Mouse (Mus musculus) thymus, postnatal 4 days (tissue): ENCODE data around the gene Col5a3.
"Not testable (repeated sequence)": the region's sequence is repeated elsewhere in the genome, so short reads cannot be mapped to it uniquely, and the experiment has no call there.

Source experiments
- DNase-seq: peaks from one replicate; pipeline ENCODE4 v3.0.0; 2021

Gene Col5a3

DNA sequence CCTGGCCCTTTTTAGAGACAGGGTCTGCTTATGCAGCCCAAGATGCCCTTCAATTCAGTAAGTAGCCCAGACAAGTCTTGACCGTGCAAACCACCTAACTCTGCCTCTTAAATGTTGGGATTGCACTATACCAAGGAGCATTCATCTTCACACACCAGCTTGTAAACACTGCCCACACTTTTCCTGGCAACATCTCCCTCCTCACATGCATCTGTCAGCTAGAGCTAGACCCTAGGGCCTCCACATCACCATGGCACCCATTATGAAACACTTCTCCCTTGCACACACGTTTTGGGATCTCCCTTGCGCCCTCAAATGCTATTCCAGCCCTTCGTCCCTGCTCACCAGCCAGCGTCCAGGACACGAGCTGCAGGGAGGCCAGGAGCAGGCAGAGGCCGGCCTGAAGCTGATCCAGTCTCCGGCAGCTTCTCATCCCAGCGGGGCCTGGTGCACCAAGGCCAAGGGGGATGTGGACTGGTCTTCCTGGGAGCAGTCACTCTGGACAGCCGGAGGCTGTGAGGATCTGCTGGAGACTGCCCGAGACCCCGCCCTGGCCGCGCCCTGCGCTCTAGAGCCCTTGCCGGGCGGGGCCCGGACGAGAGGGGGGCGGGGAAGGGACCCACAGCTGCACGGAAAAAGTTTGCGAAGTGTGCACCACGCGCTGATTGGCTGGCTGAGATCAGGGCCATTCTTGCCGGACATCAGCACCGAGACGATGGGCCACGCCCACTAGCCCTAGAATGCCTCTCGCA lies at the start of gene Col5a3:
TSS of gene Col5a3 (minus strand) at position 547 of the 752 bp plus-strand sequence.
- no peak for DNase-seq

DNA sequence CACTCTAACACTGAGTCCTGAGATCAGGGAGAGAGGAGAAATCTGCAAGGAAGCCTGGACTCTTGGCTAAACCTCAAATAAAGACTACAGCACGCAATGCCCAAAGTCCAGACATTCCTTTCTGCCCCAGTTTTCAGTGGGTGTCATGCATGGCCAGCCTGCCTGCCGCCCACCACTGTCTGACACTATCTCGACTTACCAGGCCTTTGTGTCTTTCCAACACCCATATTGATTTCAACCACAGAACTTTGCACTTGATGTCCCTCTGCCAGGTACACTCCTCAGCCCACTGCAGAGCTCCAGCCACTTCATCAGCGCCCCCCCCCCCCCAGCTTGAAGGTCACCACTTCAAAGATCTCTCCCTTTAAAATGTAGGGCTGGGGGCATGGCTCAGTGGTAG lies 47.4 kb upstream of the Col5a3 start:
- no peak for DNase-seq

DNA sequence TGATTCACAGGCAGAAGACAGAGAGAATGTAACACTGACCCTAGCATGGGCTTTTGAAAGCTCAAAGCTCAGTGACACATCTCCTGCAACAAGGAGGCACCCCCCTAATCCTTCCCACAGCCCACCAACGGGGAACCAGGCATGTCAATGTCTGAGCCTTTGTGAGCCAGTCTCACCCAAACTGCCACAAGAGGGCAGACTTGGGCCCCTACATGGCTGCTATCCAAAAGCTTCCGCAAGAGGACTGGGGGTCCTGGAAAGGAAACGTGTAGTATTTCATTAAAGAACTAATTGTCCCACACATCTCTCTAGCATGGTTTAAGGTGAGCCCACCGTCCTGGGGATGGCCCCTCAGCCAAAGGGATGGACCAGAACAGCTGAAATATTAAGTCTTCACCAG lies 47.0 kb upstream of the Col5a3 start:
- DNase-seq: peak; percentile 73

DNA sequence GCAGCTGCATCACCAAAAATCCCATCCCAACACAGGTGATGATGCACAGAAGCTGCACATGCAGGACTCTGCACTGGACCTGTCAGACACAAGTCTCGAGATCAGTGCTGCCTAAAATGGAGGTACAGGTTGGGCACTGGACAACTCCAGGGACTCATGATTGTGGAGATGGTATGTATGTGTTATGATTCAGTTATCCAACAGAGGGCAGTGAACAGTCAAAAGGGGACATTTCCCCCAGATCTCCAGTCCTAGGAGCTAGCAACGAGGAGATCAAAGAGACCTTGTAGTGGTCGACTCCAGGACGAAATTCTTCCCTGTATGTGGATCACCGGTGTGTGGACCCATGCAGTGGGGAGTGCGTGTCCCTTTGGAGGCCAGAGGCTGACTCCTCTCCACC lies 45.1 kb upstream of the Col5a3 start:
- no peak for DNase-seq

DNA sequence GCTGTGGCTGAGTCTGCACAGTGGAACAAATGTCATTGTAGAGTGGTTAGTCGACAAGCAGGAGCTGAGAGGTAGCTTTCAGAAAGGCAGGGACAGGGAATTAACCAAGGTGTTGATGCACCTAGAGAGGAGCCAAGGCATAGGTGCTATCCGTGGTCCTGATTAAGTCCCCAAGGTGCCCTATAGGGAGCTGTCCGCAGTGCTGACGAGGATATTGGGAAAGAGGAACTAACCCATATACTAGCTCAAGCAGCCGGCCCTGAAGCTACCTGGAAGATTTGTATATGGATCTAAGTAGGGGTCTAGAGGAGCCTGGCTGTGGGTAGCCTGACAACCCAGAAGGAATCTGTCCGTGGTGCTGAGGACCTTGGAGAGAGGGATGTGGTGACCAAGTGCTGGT lies 42.3 kb upstream of the Col5a3 start:
- DNase-seq: peak; percentile 75

DNA sequence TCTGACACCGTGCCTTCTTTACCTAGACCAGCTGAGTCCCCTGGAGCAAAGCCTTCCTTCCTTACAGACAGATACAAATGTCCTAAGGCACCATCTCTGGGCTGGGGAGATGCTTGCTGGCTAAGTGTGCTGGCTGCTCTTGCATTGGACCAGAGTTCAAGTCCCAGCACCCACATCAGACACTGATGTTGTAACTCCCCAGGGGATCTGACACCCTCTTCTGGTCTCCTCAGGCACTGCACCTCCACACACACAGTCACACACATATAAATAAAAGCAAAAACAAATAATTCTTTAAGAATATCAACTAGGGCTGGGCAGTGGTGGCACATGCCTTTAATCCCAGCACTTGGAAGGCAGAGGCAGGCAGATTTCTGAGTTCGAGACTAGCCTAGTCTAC lies 35.3 kb upstream of the Col5a3 start:
- DNase-seq: no peak

DNA sequence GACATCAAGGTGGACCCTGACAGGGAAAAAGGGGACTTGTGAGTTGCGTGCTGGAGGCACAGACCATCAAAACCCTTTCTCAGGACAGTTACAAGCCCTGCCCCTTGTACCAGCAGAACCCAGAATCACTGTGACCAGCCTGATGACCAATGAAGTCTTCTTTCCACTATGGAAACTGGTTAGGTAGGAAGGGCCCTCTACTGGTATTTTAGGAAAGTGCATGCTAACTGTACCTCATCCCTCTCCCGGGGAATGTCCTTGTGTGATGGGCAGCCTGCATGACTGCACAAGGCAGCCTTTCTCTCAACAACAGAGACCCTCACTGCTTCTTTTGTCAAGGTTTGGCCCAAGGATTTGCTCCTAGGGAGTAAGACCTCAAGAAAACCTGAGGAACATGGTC lies 27.8 kb upstream of the Col5a3 start:
- no peak for DNase-seq

DNA sequence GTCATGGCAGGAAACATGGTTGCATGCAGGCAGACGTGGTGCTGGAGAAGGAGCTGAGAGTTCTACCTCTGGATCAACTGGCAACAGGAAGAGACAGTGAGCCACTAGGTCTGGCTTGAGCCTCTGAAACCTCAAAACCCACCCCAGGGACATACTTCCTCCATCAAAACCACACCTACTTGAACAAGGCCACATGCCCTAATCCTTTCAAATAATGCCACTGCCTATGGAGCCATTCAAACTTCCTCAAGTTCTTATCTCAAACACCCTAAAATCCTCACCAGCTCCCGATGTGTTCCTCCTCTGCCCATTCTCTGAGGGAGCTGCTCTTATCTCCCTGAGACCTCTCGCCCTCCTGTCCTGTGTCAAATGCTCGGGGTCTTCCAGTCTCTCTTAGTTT lies 27.3 kb upstream of the Col5a3 start:
- no peak for DNase-seq

DNA sequence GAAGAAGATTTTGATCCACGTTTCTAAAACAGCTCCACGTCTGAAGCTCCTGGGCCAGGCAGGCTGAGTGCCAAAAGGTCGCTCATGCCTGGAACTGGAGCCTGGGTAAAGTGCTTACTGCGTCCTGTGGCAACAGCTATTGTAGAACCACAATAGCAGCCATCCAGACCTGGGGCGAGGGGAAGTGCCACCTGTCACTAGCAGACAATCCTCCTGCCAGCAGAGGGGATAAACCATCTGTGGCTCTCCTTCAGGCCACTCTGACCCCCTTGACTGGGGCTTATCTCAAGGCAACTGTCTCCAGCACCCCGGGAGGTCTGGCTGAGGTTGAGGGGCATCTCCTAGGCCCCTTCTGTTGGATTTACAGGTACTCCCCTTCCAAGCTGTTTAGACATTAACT lies 24.1 kb upstream of the Col5a3 start:
- no peak for DNase-seq

DNA sequence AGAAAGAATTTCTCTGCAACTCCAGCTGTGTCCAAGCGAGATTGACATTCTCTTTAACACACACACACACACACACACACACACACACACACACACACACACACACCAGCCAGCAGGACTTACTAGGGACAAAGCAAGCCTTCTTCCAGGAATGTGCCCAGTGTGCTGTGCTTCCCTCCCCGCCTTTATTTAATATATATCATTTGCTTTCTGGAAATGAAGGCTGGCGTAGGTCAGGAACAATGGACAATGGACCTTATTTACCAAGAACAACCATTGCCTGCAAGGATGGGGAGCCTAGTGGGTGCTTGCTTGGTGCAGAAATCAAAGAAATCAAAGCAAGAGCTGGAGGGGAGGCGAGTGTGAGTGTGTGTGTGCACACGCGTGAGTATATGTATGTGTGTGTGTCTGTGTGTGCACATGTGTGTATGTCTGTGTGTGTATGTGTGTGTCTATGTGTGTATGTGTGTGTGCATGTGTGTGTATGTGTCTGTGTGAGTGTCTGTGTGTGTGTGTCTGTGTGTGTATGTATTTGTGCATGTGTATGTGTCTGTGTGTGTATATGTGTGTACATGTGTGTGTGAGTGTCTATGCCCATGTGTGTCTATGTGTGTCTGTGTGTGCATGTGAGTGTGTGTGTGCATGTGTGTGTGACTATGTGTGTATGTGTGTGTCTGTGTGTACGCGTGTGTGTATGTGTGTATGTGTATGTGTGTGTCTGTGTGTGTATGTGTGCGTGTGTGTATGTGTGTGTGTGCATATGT lies 22.5 kb upstream of the Col5a3 start:
- DNase-seq: no peak

DNA sequence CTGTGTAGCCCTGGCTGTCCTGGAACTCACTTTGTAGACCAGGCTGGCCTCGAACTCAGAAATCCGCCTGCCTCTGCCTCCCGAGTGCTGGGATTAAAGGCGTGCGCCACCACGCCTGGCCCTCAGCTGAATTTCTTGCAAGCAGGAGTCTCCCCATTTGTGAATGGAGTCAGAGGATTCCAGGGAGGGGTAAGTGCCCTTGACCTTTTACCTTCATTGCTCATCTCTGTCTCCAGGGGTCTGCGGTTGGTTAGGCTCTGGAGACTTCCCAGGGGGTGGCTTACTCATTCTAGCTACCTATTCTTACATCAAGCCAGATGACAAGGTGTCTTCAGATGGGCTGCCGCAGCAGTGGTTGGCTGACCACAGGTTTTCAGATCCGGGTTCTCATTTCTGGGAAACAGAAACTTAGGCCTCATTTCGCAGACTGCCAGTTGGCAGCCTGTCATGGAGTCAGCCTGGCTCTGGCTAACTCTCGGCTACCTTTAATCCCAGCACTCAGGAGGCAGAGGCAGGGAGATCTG lies 20.6 kb upstream of the Col5a3 start:
- not testable (repeated sequence) for DNase-seq

DNA sequence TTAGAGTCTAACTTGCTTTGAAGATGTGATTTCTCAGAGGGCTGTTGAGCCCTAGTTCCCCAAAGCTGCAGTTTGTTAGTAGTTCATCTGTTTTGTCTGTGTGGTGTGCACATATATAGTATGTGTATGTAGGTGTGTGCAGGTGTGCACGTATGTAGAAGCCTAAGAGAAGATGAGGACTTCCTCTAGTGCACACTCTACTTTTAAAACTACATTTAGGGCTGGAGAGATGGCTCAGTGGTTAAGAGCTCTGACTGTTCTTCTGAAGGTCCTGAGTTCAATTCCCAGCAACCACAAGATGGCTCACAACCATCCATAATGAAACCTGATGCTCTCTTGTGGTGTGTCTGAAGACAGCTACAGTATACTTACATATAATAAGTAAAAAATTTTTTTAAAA lies 20.0 kb upstream of the Col5a3 start:
- no peak for DNase-seq

DNA sequence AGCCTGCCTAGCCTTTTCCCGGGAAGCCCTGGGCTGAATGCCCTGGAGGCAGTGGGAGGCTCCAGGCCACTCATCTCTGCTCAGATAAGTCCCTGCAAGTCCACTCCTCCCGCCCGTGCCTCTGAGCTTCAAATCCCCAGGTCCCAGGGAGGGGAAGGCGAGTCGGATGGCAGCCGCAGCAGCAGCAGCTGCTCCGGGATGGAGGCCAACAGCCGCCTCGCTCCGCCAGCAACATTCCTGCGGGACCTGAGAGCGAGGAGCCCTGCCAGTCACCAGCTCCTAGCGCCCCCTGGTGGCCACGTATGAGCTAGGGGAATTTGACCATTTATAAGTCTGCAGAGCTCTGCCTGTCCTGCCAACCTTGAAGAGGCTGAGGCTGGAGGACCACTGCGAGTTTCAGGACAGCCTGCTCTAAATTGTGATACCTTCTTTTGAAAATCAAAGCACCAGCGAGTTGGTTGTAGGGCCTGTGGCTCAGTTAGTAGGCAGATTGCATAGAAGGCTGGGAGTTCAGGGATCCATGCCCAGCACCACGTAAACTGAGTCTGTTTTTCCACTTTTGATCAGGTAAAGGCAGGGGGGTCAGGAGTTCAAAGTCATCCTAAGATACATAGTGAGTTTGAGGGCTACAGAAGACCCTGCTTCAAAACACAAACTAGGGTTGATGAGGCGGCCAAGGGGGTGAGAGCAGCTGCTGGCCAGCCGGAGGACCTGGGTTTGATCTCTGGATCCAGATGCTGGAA lies 16.2 kb upstream of the Col5a3 start:
- DNase-seq: peak; percentile 89

DNA sequence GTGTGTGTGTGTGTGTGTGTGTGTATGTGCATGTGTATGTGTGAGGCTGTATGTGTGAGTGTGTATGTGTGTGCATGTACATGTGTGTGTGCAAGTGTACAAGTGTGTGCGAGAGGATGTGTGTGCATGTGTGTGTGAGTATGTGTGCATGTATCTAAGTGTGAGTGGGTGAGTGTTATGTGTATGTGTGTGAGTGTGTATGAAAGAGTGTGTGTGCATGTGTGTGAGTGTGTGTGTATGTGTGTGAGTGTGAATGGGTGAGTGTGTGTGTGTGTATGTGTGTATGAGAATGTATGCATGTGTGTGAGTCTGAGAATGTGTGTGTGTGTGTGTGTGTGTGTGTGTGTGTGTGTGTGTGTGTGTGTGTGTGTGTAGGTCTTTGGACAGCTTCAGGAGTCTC lies 13.3 kb upstream of the Col5a3 start:
- DNase-seq: no peak

DNA sequence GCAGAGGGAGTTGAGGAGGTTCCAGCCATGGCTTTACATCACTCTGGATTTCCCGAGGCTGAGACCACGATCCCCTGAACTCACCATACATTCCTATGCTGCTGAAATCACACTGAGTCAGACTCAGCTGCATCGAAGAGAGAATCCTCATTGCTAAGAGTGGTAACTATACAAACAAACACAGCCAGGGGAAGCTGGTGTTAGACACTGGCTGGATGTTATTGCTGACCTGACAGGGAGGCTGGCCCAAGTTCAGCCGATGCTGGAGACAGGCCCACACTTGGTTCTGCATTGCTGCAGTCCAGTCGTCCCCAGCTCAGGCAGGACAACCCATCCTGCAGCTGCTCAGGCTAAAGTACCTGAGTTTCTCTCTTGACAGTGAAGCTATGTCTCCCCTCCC lies 10.9 kb upstream of the Col5a3 start:
- no peak for DNase-seq

DNA sequence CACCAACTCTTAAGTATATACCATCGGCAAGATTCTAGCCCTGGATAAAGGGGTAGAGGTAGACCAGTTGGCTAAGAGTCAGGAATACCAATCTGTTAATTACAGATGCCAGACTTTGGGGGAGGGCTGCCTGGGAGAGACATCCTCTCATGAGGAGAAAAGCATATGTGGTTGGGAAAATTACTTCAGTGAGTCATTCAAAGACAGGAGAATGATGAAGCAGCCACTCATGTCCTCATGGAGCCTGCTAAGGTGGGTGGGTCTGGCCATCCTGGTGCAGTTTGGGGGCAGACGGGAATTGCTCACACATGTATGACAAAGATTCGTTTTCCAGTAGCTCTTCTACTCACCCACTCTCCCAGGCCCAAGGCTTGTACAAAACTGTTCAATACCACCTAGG lies 8.0 kb upstream of the Col5a3 start:
- DNase-seq: no peak

DNA sequence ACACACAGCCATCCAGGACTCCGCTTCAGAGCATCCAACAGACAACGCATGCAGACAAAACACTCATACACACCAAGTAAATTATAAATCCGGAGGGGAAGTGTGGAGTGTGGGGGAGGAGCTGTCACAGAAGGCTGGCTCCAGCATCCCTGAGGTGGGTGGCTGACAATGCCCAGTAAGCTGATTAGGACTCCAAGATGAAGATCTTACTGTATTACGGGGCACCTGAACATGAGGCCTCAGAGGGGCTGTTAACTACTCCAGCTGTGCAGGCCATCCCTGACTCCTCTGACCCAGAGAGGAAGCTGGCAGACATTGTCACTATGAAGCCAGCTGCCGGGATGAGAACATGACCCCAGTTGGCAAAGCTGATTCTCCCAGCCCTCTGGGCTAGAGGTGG lies 5.1 kb upstream of the Col5a3 start:
- DNase-seq: no peak

DNA sequence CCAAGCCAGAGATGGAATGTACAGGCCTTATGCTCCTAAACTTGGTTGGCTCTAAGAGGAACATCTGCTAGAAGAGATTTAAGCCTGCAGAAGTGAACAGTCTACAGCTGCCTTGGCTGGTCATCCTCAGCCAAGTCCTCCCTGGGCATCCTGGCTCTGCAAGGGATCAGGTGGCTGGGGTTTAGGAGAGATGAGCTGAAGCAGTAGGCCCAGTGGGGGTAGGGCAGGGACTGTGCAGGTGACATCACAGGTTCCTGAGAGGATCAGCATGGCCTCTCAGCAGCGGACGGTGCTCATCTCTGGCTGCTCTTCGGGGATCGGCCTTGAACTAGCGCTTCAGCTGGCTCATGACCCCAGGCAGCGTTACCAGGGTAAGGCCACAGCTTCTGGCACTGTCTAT lies 3.4 kb upstream of the Col5a3 start, which contains the start of gene Rdh8:
TSS of gene Rdh8 (plus strand) at position 268 of the 400 bp plus-strand sequence.
- no peak for DNase-seq

DNA sequence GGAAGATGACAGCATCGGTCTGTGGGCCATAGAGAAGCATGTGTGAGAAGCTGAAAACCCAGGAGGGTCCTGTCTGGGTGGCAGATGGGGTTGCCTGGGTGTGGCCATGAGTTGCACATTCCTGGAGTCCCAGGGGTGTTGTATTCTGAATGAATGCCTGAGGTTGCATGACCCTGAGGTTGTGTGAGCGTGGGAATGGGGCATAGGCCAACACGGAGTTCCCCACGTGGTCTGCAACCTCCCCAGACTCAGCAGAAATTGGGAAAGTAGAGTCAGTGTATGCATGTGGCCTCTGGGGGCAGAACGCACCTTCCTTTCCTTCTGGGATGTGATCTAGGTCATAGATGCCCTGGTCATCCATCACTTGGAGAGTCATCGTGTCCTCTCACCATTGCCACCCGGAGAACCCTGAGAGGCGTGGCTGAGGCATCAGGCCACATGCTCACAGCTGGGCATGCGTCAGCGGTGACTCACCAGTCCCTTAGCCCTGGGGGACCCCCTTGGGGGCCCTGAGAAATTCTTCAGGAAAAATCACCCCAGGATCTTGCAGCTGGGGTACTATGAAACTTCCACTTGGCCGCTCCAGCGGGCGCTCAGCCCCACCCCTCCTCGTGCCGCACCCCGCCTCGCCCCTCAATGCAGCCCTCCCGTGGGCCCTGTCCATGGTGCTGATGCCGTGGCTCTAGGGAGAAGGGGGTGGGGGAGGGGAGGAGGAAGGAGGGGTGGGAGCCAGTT lies 2.2 kb downstream of the Col5a3 start:
- DNase-seq: peak; percentile 68

DNA sequence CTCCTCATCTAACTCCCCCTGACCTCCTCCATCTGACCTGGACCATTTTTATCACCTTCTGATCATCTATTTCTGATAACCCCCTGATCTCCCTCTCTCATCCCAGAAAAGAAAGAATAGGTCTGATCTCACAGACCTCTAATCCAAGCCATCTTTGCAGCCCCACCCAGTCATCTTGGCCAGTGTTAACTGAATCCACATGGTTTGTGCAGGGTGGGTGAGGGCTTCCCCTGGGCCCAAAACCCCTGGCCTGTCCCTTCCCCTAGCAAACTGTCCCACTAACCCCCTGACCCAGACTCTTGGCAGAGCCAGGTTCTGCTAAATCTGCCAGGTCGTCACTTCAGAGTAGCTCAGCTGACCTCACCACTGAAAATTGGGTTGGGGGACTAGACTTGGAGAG lies 4.1 kb downstream of the Col5a3 start:
- no peak for DNase-seq

DNA sequence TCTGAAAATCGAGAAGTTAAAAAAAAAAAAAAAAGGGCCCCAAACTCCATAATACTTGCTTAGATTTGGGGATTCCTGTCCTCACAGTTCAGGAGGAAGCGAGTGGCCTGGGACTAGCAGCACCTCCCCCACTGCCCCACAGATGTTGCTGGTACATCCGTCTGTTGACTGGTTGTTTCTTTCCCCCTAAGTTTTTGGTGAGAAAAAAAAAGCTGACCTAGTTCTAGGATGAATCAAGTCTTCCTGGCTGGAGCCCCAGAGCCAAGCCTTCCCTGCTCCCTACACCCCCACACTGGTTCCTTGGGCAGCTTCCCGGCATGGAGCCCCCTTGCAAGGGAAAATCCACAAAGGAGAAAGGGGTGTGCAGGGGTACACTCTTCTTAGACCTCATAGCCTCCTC lies 4.6 kb downstream of the Col5a3 start:
- DNase-seq: no peak

DNA sequence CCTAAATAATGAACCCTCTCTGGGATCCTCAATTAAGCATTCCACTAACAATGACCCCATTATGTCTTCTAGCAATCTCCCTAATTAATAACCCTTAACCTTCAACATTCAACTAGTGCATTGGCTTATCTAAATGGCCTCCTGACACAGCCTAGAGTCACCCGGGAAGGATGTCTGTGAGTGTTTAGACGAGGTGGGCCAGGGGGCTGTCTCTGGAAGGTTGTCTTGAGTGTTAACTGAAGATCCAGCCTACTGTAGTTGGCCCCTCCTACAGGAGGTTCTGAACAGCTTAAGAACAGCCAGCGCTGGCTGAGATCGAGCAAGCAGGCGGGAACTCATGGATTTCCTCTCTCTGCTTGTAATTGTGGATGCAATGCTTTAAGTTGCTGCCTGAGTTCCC lies 9.2 kb downstream of the Col5a3 start:
- no peak for DNase-seq

DNA sequence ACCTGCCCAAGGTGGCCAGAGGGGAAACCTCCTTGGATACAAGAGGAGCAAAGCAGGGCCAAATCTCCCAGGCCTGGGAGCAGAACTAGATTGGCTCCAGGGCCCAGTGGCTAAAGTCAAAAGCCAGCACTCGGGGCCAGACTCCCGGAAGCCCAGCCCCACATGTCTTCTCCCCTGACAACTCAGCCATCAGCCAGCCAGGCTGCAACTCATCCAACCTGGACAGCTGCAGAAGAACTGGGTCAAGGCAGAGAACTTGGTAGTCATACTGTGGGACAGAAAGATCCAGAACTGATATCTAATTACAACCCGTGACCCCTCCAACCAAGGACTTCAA lies 9.7 kb downstream of the Col5a3 start:
- no peak for DNase-seq
